Mouse (Mus musculus): ENCODE measurements at regions not wholly inside any gene's neighbourhood (a gene's known extent, or its start where the extent isn't known, plus 50 kb on each side); places are given as distances from the start of the nearest gene placed in this dataset.

DNA sequence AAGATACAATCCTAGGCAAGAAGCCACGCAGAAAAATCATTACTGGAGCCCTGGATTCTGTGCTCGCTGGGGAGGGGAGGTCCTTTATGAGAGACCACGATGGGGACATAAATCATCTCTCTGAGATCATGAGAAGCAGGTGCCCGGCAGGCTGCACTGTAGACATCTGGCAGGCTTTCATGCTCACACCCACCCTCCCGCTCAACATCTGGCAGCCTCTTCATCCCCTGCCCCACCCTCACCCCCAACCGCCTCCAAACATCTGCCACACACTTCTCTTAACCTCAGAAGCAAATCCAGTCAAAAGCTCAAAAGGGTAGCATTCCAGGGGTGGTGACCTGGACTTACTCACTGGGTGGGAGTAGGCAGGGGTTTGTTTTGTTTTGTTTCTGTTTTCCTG lies 279.5 kb upstream of the Atp11b start:
- TF ChIP-seq CTCF (IDR thresholded peaks at IDR 0.05) = no peak
- no peak for TF ChIP-seq EP300 (IDR thresholded peaks at IDR 0.05)

Measured in lung, postnatal 0 days (tissue).